Comparison of ENCODE assay signal across 32 mouse cellular contexts in the genomic region with DNA sequence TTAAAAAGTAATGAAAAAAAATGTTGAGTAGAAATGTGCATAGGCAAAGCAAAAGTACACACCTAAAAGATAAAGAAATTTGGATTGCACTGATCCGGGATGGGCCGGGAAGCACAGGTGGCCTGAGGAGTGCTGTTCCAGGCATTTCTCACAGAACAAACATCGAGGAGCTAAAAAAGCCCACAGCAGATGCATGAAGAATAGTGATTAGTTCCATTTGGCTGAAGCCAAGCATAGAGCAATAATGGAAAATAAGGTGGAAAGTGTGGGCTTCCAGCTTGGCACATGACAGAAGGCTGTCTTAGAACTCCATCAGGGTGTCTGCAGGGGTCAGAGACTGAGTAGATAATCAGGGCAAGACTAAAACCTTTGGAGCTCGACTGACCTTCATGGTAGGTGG.
DNase-seq lines count a peak whose midpoint lies in the region; ATAC-seq lines count a peak whose summit lies in the region.
"Had no signal": no experiment of that assay in that cellular context is flagged by ENCODE, and none has a peak within 500 bp of the region (broad histone marks: within the 10 kb centered on the region; RNA-seq: fewer than 3 reads in every experiment).

No protein-coding gene starts in this region.

- no peak overlapping the region for H3K9ac ChIP-seq in hindbrain, embryonic 16.5 days (ENCODE audit: low read depth, low read length)
- H3K9ac ChIP-seq in hindbrain, embryonic 13.5 days = no peak overlapping the region
- no peak overlapping the region for H3K9ac ChIP-seq in forebrain, embryonic 14.5 days (ENCODE audit: low read length)
- H3K9ac ChIP-seq: hindbrain, embryonic 12.5 days; limb, embryonic 12.5 days; liver, embryonic 15.5 days; lung, embryonic 14.5 days; neural tube, embryonic 13.5 days had no signal

- H3K4me2 ChIP-seq in hindbrain, embryonic 16.5 days (ENCODE audit: low read length) = no peak overlapping the region
- H3K4me2 ChIP-seq in hindbrain, embryonic 13.5 days = no peak overlapping the region
- no peak overlapping the region for H3K4me2 ChIP-seq in forebrain, embryonic 14.5 days (ENCODE audit: low read length)
- H3K4me2 ChIP-seq: heart, embryonic 11.5 days; hindbrain, embryonic 12.5 days; limb, embryonic 12.5 days; liver, embryonic 15.5 days; lung, embryonic 14.5 days; neural tube, embryonic 13.5 days had no signal

- peak; percentile 75 for ATAC-seq in hindbrain, embryonic 16.5 days
- no peak for ATAC-seq in hindbrain, embryonic 13.5 days (ENCODE audit: low FRiP score)
- peak; percentile 57; the same call in 1 of the 2 replicates for ATAC-seq in forebrain, embryonic 14.5 days
- ATAC-seq: intestine, postnatal 0 days; midbrain, embryonic 16.5 days had no signal

- no peaks in the 10 kb centered on the region for H3K27me3 ChIP-seq in hindbrain, embryonic 16.5 days (replicated peaks; ENCODE audit: control insufficient read depth, insufficient read depth, low read length)
- H3K27me3 ChIP-seq in hindbrain, embryonic 13.5 days = no peaks in the 10 kb centered on the region
- no peaks in the 10 kb centered on the region for H3K27me3 ChIP-seq in forebrain, embryonic 14.5 days (replicated peaks; ENCODE audit: control insufficient read depth, insufficient read depth, low read length)
- H3K27me3 ChIP-seq: hindbrain, embryonic 12.5 days; limb, embryonic 12.5 days; liver, embryonic 15.5 days; neural tube, embryonic 13.5 days had no signal

- H3K4me3 ChIP-seq in hindbrain, embryonic 16.5 days (ENCODE audit: low read length) = no peak overlapping the region
- no peak overlapping the region for H3K4me3 ChIP-seq in hindbrain, embryonic 13.5 days
- no peak overlapping the region for H3K4me3 ChIP-seq in forebrain, embryonic 14.5 days (ENCODE audit: low read depth, low read length)
- H3K4me3 ChIP-seq: erythroblast, embryonic 14.5 days; gastrocnemius, adult 2 months; hindbrain, embryonic 12.5 days; layer of hippocampus, adult 2 months; limb, embryonic 12.5 days; liver, embryonic 15.5 days; midbrain, embryonic 10.5 days; myocyte; neural tube, embryonic 13.5 days had no signal

- H3K36me3 ChIP-seq in hindbrain, embryonic 16.5 days (ENCODE audit: control insufficient read depth, insufficient read depth, low read length) = no peaks in the 10 kb centered on the region
- H3K36me3 ChIP-seq in hindbrain, embryonic 13.5 days = no peaks in the 10 kb centered on the region
- no peaks in the 10 kb centered on the region for H3K36me3 ChIP-seq in forebrain, embryonic 14.5 days (ENCODE audit: control insufficient read depth, insufficient read depth, low read length)
- H3K36me3 ChIP-seq: hindbrain, embryonic 12.5 days; limb, embryonic 12.5 days; liver, embryonic 15.5 days; midbrain, embryonic 10.5 days; neural tube, embryonic 13.5 days had no signal

- 38% methylated on average over 4 of the region's 4 CpGs for WGBS in hindbrain, embryonic 16.5 days
- WGBS in hindbrain, embryonic 13.5 days = 44% methylated on average over 4 of the region's 4 CpGs
- 31% methylated on average over 4 of the region's 4 CpGs for WGBS in forebrain, embryonic 14.5 days

- H3K4me1 ChIP-seq in hindbrain, embryonic 16.5 days (ENCODE audit: control insufficient read depth, insufficient read depth, low read depth, low read length) = 0 out of 2 replicates have a peak, but pooled peaks cover 3% of the 10 kb centered on the region
- no peaks in the 10 kb centered on the region for H3K4me1 ChIP-seq in hindbrain, embryonic 13.5 days (replicated peaks)
- H3K4me1 ChIP-seq in forebrain, embryonic 14.5 days (ENCODE audit: control insufficient read depth, insufficient read depth, low read length) = 0 out of 2 replicates have a peak, but pooled peaks cover 2% of the 10 kb centered on the region
- H3K4me1 ChIP-seq: hindbrain, embryonic 12.5 days; limb, embryonic 12.5 days; liver, embryonic 15.5 days had no signal

- H3K9me3 ChIP-seq in hindbrain, embryonic 16.5 days (ENCODE audit: control insufficient read depth, low read length) = no peaks in the 10 kb centered on the region
- H3K9me3 ChIP-seq in hindbrain, embryonic 13.5 days = no peaks in the 10 kb centered on the region
- no peaks in the 10 kb centered on the region for H3K9me3 ChIP-seq in forebrain, embryonic 14.5 days (replicated peaks; ENCODE audit: control insufficient read depth, low read length)
- H3K9me3 ChIP-seq: hindbrain, embryonic 12.5 days; limb, embryonic 12.5 days; liver, embryonic 15.5 days; midbrain, embryonic 10.5 days; neural tube, embryonic 13.5 days had no signal

- peak; percentile 10 for DNase-seq in layer of hippocampus, adult 9-11 months
- DNase-seq in layer of hippocampus, adult 9-10 months (ENCODE audit: low spot score) = no peak
- peak; percentile 31 for DNase-seq in forebrain, embryonic 14.5 days (ENCODE audit: low spot score)
- peak; percentile 40 for DNase-seq in retina, postnatal 1 day
- no peak for DNase-seq in adrenal gland, adult 18-20 months (ENCODE audit: low spot score in 2 of 2)
- DNase-seq: adrenal gland, adult 2 months; B cell, adult 2 months; cerebellum, adult 11 months; cerebellum, postnatal 10 days; gastrocnemius, adult 2 months; gastrocnemius, postnatal 36 days; heart, adult 18-20 months; heart, postnatal 36 days; kidney, postnatal 36 days; layer of hippocampus, postnatal 36 days; lung, embryonic 14.5 days; lung, postnatal 14 days; right cerebral cortex, postnatal 14 days; thymus, postnatal 4 days had no signal

- no peak overlapping the region for H3K27ac ChIP-seq in hindbrain, embryonic 16.5 days (ENCODE audit: low read depth, low read length)
- no peak overlapping the region for H3K27ac ChIP-seq in hindbrain, embryonic 13.5 days
- no peak overlapping the region for H3K27ac ChIP-seq in forebrain, embryonic 14.5 days (ENCODE audit: low read depth, low read length)
- H3K27ac ChIP-seq: gastrocnemius, adult 2 months; hindbrain, embryonic 12.5 days; layer of hippocampus, adult 2 months; limb, embryonic 12.5 days; liver, embryonic 15.5 days; midbrain, embryonic 10.5 days; neural tube, embryonic 13.5 days had no signal

Comparison
In these comparisons a context has a peak if more than half of its experiments do, and no peak if none do; other contexts are left out.
1. DNase-seq: peak in layer of hippocampus, adult 9-11 months (single experiment), forebrain, embryonic 14.5 days (single experiment) and retina, postnatal 1 day (single experiment); none in layer of hippocampus, adult 9-10 months (single experiment) and adrenal gland, adult 18-20 months (0 of 2).